Mouse (Mus musculus): ENCODE results near the gene Kiss1r. TPM values are rescaled to one million over a fixed set of nuclear protein-coding genes. Genes with fewer than 3 reads are reported as not detected.

Kiss1r gene
- polyA plus RNA-seq, 1 experiment: not detected

DNA sequence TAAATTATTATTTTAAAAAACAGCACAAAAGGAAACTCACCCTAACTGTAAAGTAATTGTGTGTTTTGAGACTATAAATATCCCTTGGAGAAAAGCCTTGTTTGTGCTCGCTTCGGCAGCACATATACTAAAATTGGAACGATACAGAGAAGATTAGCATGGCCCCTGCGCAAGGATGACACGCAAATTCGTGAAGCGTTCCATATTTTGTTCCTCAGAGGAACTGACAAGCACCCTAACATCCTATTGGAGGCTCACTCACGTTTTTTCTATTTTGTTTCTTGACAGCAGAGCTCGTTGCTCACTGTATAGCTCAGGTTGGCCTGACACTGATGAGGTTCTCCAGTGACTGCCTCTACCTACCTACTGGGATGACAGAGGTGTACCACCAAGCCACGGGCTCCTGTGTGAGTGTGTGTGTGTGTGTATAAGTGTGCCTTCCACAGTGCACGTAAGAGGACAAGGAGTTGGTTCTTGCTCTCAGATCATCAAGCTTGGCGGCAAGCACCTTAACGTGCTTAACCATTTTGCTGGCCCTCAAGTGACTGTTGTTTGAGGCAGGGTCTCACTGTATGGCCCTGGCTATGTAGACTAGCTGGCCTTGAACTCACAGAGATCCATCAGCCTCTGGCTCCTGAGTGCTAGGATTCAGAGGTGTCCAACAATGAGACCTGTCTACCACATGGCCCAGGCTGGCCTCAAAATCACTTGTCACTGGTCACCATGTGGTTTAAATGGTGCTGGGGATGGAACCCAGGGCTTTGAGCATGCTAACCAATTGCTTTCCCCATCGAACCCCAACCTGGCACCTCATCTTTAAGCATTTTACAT, 7.5 kb upstream of the Kiss1r start:
- TF ChIP-seq POLR2A (IDR thresholded peaks at IDR 0.05; ENCODE audit: insufficient read depth, low read depth, low read length) (no peak), CTCF (IDR thresholded peaks at IDR 0.05; ENCODE audit: insufficient read depth, low read depth, low read length) (no peak)
- Histone ChIP-seq H3K4me1 (ENCODE audit: control insufficient read depth, insufficient read depth, low read length) (peaks cover 30% of the 10 kb centered on the region), H3K27ac (ENCODE audit: insufficient read depth, low read depth, low read length) (peak overlapping the region; percentile 92), H3K4me3 (ENCODE audit: insufficient read depth, low read depth, low read length) (no peak overlapping the region)
- WGBS: 19% methylated on average over 14 of the region's 14 CpGs

GRCm38 (mm10) chr10:79910556-79910955, 6.2 kb upstream of the Kiss1r start, which contains the start of gene Gm26602:
Gene Gm26602, plus strand, starts transcription at chr10:79910856.
- WGBS: 93% methylated on average over 4 of the region's 4 CpGs
- TF ChIP-seq POLR2A (IDR thresholded peaks at IDR 0.05; ENCODE audit: insufficient read depth, low read depth, low read length): no peak
- TF ChIP-seq CTCF (IDR thresholded peaks at IDR 0.05; ENCODE audit: insufficient read depth, low read depth, low read length): no peak
- Histone ChIP-seq H3K4me3 (ENCODE audit: insufficient read depth, low read depth, low read length) (no peak within 1 kb of the TSS), H3K4me1 (ENCODE audit: control insufficient read depth, insufficient read depth, low read length) (peaks cover 42% of the 10 kb centered on the region), H3K27ac (ENCODE audit: insufficient read depth, low read depth, low read length) (peak within 1 kb of the TSS; percentile 92; the same call in 1 of the 2 replicates)

GRCm38 (mm10) chr10:79912412-79912811, 4.4 kb upstream of the Kiss1r start:
- Histone ChIP-seq H3K27ac (ENCODE audit: insufficient read depth, low read depth, low read length) (no peak overlapping the region), H3K4me3 (ENCODE audit: insufficient read depth, low read depth, low read length) (no peak overlapping the region), H3K4me1 (ENCODE audit: control insufficient read depth, insufficient read depth, low read length) (peaks cover 45% of the 10 kb centered on the region)
- 77% methylated on average over 20 of the region's 20 CpGs for WGBS
- TF ChIP-seq CTCF (IDR thresholded peaks at IDR 0.05; ENCODE audit: insufficient read depth, low read depth, low read length) (no peak), POLR2A (IDR thresholded peaks at IDR 0.05; ENCODE audit: insufficient read depth, low read depth, low read length) (no peak)

DNA sequence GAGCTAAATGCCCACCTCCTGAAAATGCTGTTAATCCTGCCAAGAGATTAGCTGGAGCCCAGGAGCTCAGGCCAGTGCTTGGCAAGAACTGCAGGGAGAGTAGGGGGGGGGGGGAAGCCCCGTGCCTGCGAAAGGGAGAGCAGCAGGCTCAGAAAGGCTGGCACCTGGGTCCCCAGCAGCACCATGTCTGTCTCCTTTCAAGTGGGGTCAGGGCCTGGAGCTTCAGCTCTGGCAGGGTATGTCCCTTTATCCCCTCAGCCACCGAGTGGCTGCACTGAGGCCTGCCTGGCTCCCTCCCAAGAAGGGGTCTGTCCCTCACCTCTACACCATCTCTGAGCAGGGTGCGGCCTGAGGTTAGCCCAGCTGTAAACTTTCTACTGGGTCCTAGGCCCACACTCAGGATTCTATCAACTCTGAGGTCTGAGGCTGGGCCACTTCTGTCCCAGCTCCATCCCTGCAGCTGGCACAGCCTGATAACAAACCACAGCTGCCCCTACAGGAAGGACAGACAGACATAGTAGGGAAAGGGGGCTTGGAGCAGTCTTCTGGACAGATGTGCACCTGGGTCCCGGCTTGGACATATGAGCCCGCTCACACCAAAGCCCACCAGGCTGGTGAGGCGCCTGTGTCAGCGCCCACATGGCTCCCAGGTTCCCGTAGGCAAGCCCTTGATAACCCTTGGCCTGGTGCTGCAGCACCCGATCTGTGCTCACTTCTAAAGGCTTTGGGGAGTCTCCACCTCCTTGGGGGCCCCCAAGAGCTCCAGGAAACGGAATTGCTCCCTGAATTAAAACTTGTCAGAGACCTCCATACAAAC, 2.4 kb upstream of the Kiss1r start:
- H3K4me3 ChIP-seq (ENCODE audit: insufficient read depth, low read depth, low read length): no peak overlapping the region
- H3K27ac ChIP-seq (ENCODE audit: insufficient read depth, low read depth, low read length): no peak overlapping the region
- H3K4me1 ChIP-seq (ENCODE audit: control insufficient read depth, insufficient read depth, low read length): peaks cover 49% of the 10 kb centered on the region
- 48% methylated on average over 11 of the region's 11 CpGs for WGBS
- no peak for TF ChIP-seq POLR2A (IDR thresholded peaks at IDR 0.05; ENCODE audit: insufficient read depth, low read depth, low read length)

GRCm38 (mm10) chr10:79914948-79915596, 1.7 kb upstream of the Kiss1r start:
- no peak for TF ChIP-seq POLR2A (IDR thresholded peaks at IDR 0.05; ENCODE audit: insufficient read depth, low read depth, low read length)
- no peak for TF ChIP-seq CTCF (IDR thresholded peaks at IDR 0.05; ENCODE audit: insufficient read depth, low read depth, low read length)
- 35% methylated on average over 7 of the region's 7 CpGs for WGBS
- Histone ChIP-seq H3K27ac (ENCODE audit: insufficient read depth, low read depth, low read length) (no peak overlapping the region), H3K4me1 (ENCODE audit: control insufficient read depth, insufficient read depth, low read length) (peaks cover 45% of the 10 kb centered on the region), H3K4me3 (ENCODE audit: insufficient read depth, low read depth, low read length) (no peak overlapping the region)

DNA sequence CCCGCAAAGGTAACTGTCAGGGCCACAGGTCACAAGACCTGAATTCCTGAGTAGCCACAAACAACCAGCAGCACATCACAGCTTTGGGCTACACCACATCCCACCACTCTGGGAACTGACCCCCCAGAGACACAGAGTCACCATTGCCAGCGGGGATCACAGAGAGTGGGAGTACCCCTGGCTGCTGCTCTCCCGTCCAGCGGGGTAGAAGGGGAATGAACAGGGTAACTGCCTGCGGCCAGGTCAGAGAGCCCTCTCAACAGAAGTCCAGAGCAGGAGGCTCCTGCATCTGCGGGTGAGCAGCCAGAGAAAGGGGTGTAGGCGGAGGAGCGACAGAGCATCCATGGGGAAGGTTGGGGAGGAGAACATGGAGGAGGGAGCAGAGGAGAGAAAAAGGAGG, 690 bp upstream of the Kiss1r start:
- Histone ChIP-seq H3K27ac (ENCODE audit: insufficient read depth, low read depth, low read length) (peak overlapping the region; percentile 83), H3K4me1 (ENCODE audit: control insufficient read depth, insufficient read depth, low read length) (peaks cover 55% of the 10 kb centered on the region), H3K4me3 (ENCODE audit: insufficient read depth, low read depth, low read length) (peak overlapping the region; percentile 86)
- TF ChIP-seq POLR2A (IDR thresholded peaks at IDR 0.05; ENCODE audit: insufficient read depth, low read depth, low read length) (no peak), CTCF (IDR thresholded peaks at IDR 0.05; ENCODE audit: insufficient read depth, low read depth, low read length) (no peak)
- 4% methylated on average over 8 of the region's 8 CpGs for WGBS

DNA sequence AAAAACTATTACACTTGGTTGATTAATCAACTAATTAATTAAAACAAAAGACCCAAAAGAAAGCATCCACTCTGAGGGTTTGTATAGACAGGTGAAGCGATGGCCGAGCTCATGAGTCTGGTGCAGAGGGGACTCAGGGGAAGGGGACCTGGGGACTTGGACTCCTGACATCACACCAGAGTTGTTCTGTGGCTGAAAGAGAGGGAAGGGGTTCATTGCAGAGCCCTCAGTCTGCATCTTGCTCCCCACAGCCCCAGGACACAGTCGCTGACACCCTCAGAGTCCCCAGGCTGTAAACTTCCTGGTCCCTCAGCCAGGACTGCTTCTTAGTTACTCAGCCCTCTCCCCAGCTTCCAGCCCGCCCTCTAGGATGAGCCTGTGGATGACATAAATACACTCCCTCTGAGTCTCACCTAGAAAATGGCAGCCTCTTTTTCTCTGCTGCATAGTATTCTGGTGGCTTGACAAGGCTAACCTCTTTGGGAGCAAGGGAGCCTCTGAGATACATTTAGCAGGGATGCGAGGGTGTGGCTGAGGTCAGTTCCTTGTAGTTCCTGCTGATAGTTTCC, 845 bp downstream of the Kiss1r start:
- Histone ChIP-seq H3K4me3 (ENCODE audit: insufficient read depth, low read depth, low read length) (no peak overlapping the region), H3K4me1 (ENCODE audit: control insufficient read depth, insufficient read depth, low read length) (peaks cover 54% of the 10 kb centered on the region), H3K27ac (ENCODE audit: insufficient read depth, low read depth, low read length) (no peak overlapping the region)
- no peak for TF ChIP-seq POLR2A (IDR thresholded peaks at IDR 0.05; ENCODE audit: insufficient read depth, low read depth, low read length)
- WGBS: 61% methylated on average over 5 of the region's 5 CpGs

DNA sequence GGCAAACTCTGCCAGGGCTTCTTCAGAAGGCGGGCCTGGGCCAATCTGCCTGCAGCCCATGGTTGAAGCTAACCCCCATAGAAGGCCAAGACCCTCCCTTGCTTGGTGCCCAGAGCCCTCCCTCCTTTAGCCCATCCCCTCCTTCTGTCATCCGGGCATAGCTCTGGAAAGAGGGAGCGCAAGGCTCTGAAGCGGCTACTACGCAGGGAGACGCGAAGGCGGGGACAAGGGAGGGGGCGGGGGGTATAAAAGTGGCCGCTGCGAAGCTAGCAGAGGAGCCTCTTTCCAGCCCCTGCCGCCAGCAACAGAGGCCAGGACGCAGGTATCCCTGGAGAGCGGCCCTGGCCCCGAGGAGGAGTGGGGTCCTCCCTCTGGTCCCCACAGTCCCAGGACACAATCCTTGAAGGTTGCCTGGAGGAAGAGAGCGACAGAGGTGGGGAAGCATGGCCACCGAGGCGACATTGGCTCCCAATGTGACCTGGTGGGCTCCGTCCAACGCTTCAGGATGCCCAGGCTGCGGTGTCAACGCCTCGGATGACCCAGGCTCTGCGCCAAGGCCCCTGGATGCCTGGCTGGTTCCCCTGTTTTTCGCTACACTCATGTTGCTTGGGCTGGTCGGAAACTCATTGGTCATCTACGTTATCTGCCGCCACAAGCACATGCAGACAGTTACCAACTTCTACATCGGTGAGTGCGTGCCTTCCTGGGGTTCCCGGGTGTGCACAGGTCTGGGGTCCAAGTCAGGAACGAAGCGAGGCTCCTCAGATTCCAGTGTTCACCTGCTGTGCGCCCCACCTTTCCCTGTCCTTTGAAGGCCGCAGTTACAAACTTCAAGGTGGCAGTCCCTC, 1.7 kb downstream of the Kiss1r start:
- H3K4me1 ChIP-seq (ENCODE audit: control insufficient read depth, insufficient read depth, low read length): peaks cover 53% of the 10 kb centered on the region
- 23% methylated on average over 35 of the region's 35 CpGs for WGBS
- H3K4me3 ChIP-seq (ENCODE audit: insufficient read depth, low read depth, low read length): peak overlapping the region; percentile 1
- no peak for TF ChIP-seq POLR2A (IDR thresholded peaks at IDR 0.05; ENCODE audit: insufficient read depth, low read depth, low read length)
- no peak overlapping the region for H3K27ac ChIP-seq (ENCODE audit: insufficient read depth, low read depth, low read length)
